Mouse (Mus musculus) embryonic fibroblast, embryonic 13.5 days (primary cell): Measurements from ENCODE around the gene H2-T22. TPM values are rescaled to one million over a fixed set of nuclear protein-coding genes. Genes with fewer than 3 reads are reported as not detected.
"Not testable (repeated sequence)": the region's sequence is repeated elsewhere in the genome, so short reads cannot be mapped to it uniquely, and the experiment has no call there.

Experiments
- H3K27ac ChIP-seq: 2 replicates; pipeline ENCODE4 v1.5.1; 2012; ENCODE audit warnings: low read length, control low read depth, inconsistent platforms; ENCODE audit not compliant: insufficient read depth
- H3K4me1 ChIP-seq: 2 replicates; pipeline ENCODE4 v1.6.1; 2011; ENCODE audit warnings: low read length; ENCODE audit not compliant: control insufficient read depth, insufficient read depth
- H3K4me3 ChIP-seq: 2 replicates; pipeline ENCODE4 v1.5.1; 2011; ENCODE audit warnings: mild to moderate bottlenecking, control low read depth, low read length; ENCODE audit not compliant: insufficient read depth
- CTCF ChIP-seq: IDR thresholded peaks from 2 replicates; pipeline ENCODE4 v1.5.1; 2011; ENCODE audit warnings: mild to moderate bottlenecking, control low read depth, low read length, moderate library complexity, borderline replicate concordance; ENCODE audit not compliant: insufficient read depth
- POLR2A ChIP-seq: IDR thresholded peaks from 2 replicates; pipeline ENCODE4 v1.6.1; 2011; ENCODE audit warnings: low read depth, mild to moderate bottlenecking, control low read depth, low read length, moderate library complexity
- polyA plus RNA-seq: library from polyadenylated mRNA; stranded (reverse); fragments of >200 nt; gene quantifications from 2 replicates; pipeline ENCODE4 v1.2.4, GENCODE M21; 2011; ENCODE audit warnings: low read depth; ENCODE audit not compliant: missing spikeins, insufficient read length

Gene H2-T22
- polyA plus RNA-seq, 1 experiment = 54.1 TPM

- peak overlapping the region; percentile 79 for H3K27ac ChIP-seq
- TF ChIP-seq CTCF (no peak), POLR2A (no peak)
- no peak overlapping the region for H3K4me3 ChIP-seq
- H3K4me1 ChIP-seq = no peaks in the 10 kb centered on the region
Measured at GRCm38 (mm10) chr17:36023710-36024654, 18.6 kb downstream of the H2-T22 start.

- no peak overlapping the region for H3K4me3 ChIP-seq
- TF ChIP-seq CTCF (no peak), POLR2A (no peak)
- no peaks in the 10 kb centered on the region for H3K4me1 ChIP-seq
- peak overlapping the region; percentile 79; the same call in 1 of the 2 replicates for H3K27ac ChIP-seq
Measured at GRCm38 (mm10) chr17:36022922-36023321, 19.6 kb downstream of the H2-T22 start.

DNA sequence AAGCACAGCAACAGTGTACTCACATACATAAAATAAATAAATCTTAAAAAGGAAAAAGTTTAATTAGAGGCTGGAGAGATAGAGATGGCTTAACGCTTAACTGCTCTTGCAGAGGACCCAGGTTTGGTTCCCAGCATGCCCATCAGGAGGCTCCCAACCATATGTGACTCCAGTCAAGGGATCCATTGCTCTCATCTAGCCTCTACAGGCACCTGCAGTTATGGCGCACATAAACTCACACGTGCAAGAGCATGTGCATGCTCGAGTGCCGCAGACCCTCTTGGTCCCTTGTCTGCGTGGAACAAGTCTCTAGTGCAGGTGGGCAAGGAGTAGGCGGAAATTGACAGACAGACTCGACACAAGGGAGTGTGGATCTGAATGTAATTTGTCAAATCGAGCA, 20.4 kb downstream of the H2-T22 start:
- no peak for TF ChIP-seq CTCF
- no peak overlapping the region for H3K4me3 ChIP-seq

GRCm38 (mm10) chr17:36021309-36021708, 21.2 kb downstream of the H2-T22 start:
- no peak for TF ChIP-seq POLR2A
- TF ChIP-seq CTCF = no peak
- Histone ChIP-seq H3K27ac (peak overlapping the region; percentile 5), H3K4me1 (no peaks in the 10 kb centered on the region), H3K4me3 (no peak overlapping the region)

More for the DNA sequence above, 20.4 kb downstream of the H2-T22 start:
- Histone ChIP-seq H3K4me1 (no peaks in the 10 kb centered on the region), H3K27ac (no peak overlapping the region)

- no peak for TF ChIP-seq POLR2A
- no peak for TF ChIP-seq CTCF
- H3K27ac ChIP-seq = peak within 1 kb of the TSS; percentile 19
- H3K4me1 ChIP-seq = no peaks in the 10 kb centered on the region
- H3K4me3 ChIP-seq = no peak within 1 kb of the TSS
Measured at GRCm38 (mm10) chr17:36020191-36021073, 22.1 kb downstream of the H2-T22 start, which contains the start of gene H2-T24. H2-T24 (minus strand) TSS chr17:36020560.

- TF ChIP-seq CTCF = no peak
- Histone ChIP-seq H3K4me1 (no peaks in the 10 kb centered on the region), H3K4me3 (no peak overlapping the region), H3K27ac (no peak overlapping the region)
Measured at GRCm38 (mm10) chr17:36019519-36019918, 23.0 kb downstream of the H2-T22 start.

DNA sequence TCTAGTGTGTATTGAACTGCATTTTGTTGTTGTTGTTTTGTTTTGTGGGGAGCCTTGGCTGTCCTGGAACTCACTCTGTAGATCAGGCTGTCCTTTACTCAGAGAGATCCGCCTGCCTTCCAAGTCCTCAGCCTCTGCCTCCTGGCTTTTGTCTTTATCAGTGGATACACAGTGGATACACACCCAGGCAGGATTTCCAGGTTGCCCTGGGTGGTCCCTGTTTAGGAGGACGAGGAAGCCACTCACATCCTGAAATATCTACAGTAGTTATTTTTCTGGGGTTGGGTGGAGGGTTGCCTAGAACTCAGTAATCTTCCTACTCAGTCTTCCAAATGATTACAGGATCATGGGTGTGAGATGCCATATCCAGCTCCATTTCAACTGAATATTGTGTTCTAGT, 23.6 kb downstream of the H2-T22 start:
- no peak for TF ChIP-seq POLR2A
- TF ChIP-seq CTCF = no peak
- Histone ChIP-seq H3K27ac (no peak overlapping the region), H3K4me3 (no peak overlapping the region), H3K4me1 (no peaks in the 10 kb centered on the region)

- no peaks in the 10 kb centered on the region for H3K4me1 ChIP-seq
- no peak overlapping the region for H3K4me3 ChIP-seq
- TF ChIP-seq CTCF (no peak), POLR2A (no peak)
- no peak overlapping the region for H3K27ac ChIP-seq
Measured at GRCm38 (mm10) chr17:36017046-36017445, 25.5 kb downstream of the H2-T22 start.

- no peak overlapping the region for H3K27ac ChIP-seq
- no peak overlapping the region for H3K4me3 ChIP-seq
- no peaks in the 10 kb centered on the region for H3K4me1 ChIP-seq
- TF ChIP-seq CTCF (no peak), POLR2A (no peak)
Measured at GRCm38 (mm10) chr17:36014977-36015376, 27.6 kb downstream of the H2-T22 start.

DNA sequence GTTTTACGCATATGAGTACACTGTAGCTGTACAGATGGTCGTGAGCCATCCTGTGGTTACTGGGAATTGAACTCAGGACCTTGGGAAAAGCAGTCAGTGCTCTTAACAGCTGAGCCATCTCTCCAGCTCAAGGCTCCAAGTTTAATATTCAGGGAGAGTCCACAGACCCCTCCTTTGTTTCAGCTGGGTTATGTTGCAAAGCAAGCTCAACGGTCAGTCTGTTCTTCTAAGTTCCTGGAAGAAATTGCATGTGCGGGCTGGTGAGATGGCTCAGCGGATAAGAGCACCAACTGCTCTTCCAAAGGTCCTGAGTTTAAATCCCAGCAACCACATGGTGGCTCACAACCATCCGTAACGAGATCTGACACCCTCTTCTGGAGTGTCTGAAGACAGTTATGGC, 38.1 kb downstream of the H2-T22 start:
- not testable (repeated sequence) for H3K27ac ChIP-seq

More for the DNA sequence above, 38.1 kb downstream of the H2-T22 start:
- H3K4me3 ChIP-seq, H3K4me1 ChIP-seq: not testable (repeated sequence)
